Mouse (Mus musculus) lung, postnatal 0 days (tissue): Measurements from ENCODE around the gene Slc37a1.
A peak's percentile ranks its signal among the peaks of the same experiment; 100 is the strongest.

Experiments
- CTCF ChIP-seq: IDR thresholded peaks from 2 replicates; pipeline ENCODE4 v1.5.1; 2016; ENCODE audit warnings: antibody characterized with exemption, mild to moderate bottlenecking
- EP300 ChIP-seq: IDR thresholded peaks from 2 replicates; pipeline ENCODE4 v1.6.1; 2016; ENCODE audit warnings: antibody characterized with exemption, mild to moderate bottlenecking, control low read depth

DNA sequence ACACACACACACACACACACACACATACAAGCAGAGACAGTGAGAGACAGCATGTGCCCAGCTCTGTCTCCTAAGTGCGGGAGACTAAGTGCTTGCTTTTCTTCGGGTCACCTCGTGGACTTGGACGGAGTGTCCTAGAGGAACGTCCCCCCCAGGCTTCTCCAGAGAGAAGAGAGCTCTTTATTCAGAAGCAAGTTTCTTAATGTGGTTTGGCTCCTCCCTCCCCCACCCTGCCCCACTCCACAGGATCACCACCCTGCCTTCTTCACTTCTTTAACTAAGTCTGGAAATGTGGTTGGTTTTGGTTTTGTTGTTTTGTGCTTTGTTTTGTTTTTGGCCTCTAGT, 19.2 kb downstream of the Slc37a1 start:
- TF ChIP-seq CTCF (no peak), EP300 (peak; percentile 57)
